Mouse (Mus musculus) limb, embryonic 13.5 days (tissue): ENCODE measurements at regions not wholly inside any gene's neighbourhood (a gene's known extent, or its start where the extent isn't known, plus 50 kb on each side); places are given as distances from the start of the nearest gene placed in this dataset.

Source experiments
- ATAC-seq: fragments of 200-750 bp; cut with Nextera tagmentation; 2 replicates; pipeline ENCODE4 v1.8.0; 2017; ENCODE audit warnings: low read depth, moderate number of reproducible peaks, moderate TSS enrichment; ENCODE audit not compliant: low FRiP score
- H3K27ac ChIP-seq: fragments of 300-500 bp; sonication (generic); 2 replicates; pipeline ENCODE4 v1.5.1; 2015; ENCODE audit warnings: inconsistent platforms, mild to moderate bottlenecking, moderate library complexity
- H3K27me3 ChIP-seq: fragments of 300-500 bp; sonication (generic); 2 replicates; pipeline ENCODE4 v1.6.1; 2015; ENCODE audit warnings: mild to moderate bottlenecking, inconsistent platforms
- H3K36me3 ChIP-seq: fragments of 300-500 bp; sonication (generic); 2 replicates; pipeline ENCODE4 v1.6.1; 2015; ENCODE audit warnings: inconsistent platforms, mild to moderate bottlenecking, moderate library complexity
- H3K4me1 ChIP-seq: fragments of 300-500 bp; sonication (generic); 2 replicates; pipeline ENCODE4 v1.6.1; 2015; ENCODE audit warnings: inconsistent platforms
- H3K4me2 ChIP-seq: fragments of 300-500 bp; sonication (generic); replicated peaks from 2 replicates; pipeline ENCODE4 v1.6.1; 2015; ENCODE audit warnings: inconsistent platforms, mild to moderate bottlenecking, moderate library complexity
- H3K4me3 ChIP-seq: fragments of 300-500 bp; sonication (generic); 2 replicates; pipeline ENCODE4 v1.5.1; 2015; ENCODE audit warnings: moderate library complexity, mild to moderate bottlenecking, inconsistent platforms
- H3K9ac ChIP-seq: fragments of 300-500 bp; sonication (generic); 2 replicates; pipeline ENCODE4 v1.6.1; 2015; ENCODE audit warnings: mild to moderate bottlenecking, inconsistent platforms
- H3K9me3 ChIP-seq: fragments of 300-500 bp; sonication (generic); 2 replicates; pipeline ENCODE4 v1.6.1; 2016; ENCODE audit warnings: inconsistent platforms
- WGBS: fragments of 180-500 bp; shearing (Covaris S2); methylation state at CpG from one replicate; pipeline ENCODE4 v1.1.7; 2015; 5-methylcytosine and 5-hydroxymethylcytosine counted together

- ATAC-seq = no peak
- no peaks in the 10 kb centered on the region for H3K36me3 ChIP-seq
- no peak overlapping the region for H3K9ac ChIP-seq
- no peak overlapping the region for H3K4me3 ChIP-seq
- WGBS = 73% methylated on average over 8 of the region's 8 CpGs
- H3K27ac ChIP-seq = no peak overlapping the region
- H3K4me1 ChIP-seq = no peaks in the 10 kb centered on the region
- no peaks in the 10 kb centered on the region for H3K27me3 ChIP-seq
- no peak overlapping the region for H3K4me2 ChIP-seq
- H3K9me3 ChIP-seq = no peaks in the 10 kb centered on the region
These were observed 218.0 kb downstream of the Nuf2 start for GRCm38 (mm10) chr1:169313241-169313640.

GRCm38 (mm10) chr1:169283440-169283839 is 247.8 kb downstream of the Nuf2 start:
- ATAC-seq = no peak
- Histone ChIP-seq H3K9ac (no peak overlapping the region), H3K27me3 (no peaks in the 10 kb centered on the region), H3K36me3 (no peaks in the 10 kb centered on the region), H3K9me3 (no peaks in the 10 kb centered on the region), H3K4me2 (no peak overlapping the region), H3K4me3 (no peak overlapping the region), H3K4me1 (no peaks in the 10 kb centered on the region), H3K27ac (no peak overlapping the region)
- 88% methylated on average over 5 of the region's 5 CpGs for WGBS

GRCm38 (mm10) chr1:169270750-169271149 is 260.5 kb downstream of the Nuf2 start:
- H3K4me2 ChIP-seq = no peak overlapping the region
- WGBS = 42% methylated on average over 4 of the region's 4 CpGs

GRCm38 (mm10) chr1:169263984-169264660 is 267.1 kb downstream of the Nuf2 start:
- 42% methylated on average over 5 of the region's 5 CpGs for WGBS

More at GRCm38 (mm10) chr1:169270750-169271149, 260.5 kb downstream of the Nuf2 start:
- Histone ChIP-seq H3K4me1 (no peaks in the 10 kb centered on the region), H3K4me3 (no peak overlapping the region), H3K27ac (no peak overlapping the region), H3K9me3 (no peaks in the 10 kb centered on the region), H3K36me3 (no peaks in the 10 kb centered on the region), H3K9ac (no peak overlapping the region), H3K27me3 (0 out of 2 replicates have a peak, but pooled peaks cover 13% of the 10 kb centered on the region)
- no peak for ATAC-seq

GRCm38 (mm10) chr1:169254250-169254937 is 276.9 kb downstream of the Nuf2 start:
- H3K27me3 ChIP-seq = 0 out of 2 replicates have a peak, but pooled peaks cover 9% of the 10 kb centered on the region
- H3K4me1 ChIP-seq = peaks cover 6% of the 10 kb centered on the region; the same call in 1 of the 2 replicates
- H3K4me3 ChIP-seq = no peak overlapping the region
- no peak overlapping the region for H3K9ac ChIP-seq
- H3K4me2 ChIP-seq = no peak overlapping the region
- H3K27ac ChIP-seq = no peak overlapping the region
- H3K9me3 ChIP-seq = no peaks in the 10 kb centered on the region
- no peak for ATAC-seq
- 33% methylated on average over 7 of the region's 7 CpGs for WGBS
- no peaks in the 10 kb centered on the region for H3K36me3 ChIP-seq

More at GRCm38 (mm10) chr1:169263984-169264660, 267.1 kb downstream of the Nuf2 start:
- H3K27ac ChIP-seq = no peak overlapping the region
- 0 out of 2 replicates have a peak, but pooled peaks cover 4% of the 10 kb centered on the region for H3K27me3 ChIP-seq
- no peaks in the 10 kb centered on the region for H3K36me3 ChIP-seq
- H3K4me1 ChIP-seq = peaks cover 10% of the 10 kb centered on the region; the same call in 1 of the 2 replicates
- no peak overlapping the region for H3K9ac ChIP-seq
- no peak for ATAC-seq
- H3K4me3 ChIP-seq = no peak overlapping the region
- H3K4me2 ChIP-seq = no peak overlapping the region
- no peaks in the 10 kb centered on the region for H3K9me3 ChIP-seq

- H3K27ac ChIP-seq = no peak overlapping the region
- WGBS = 41% methylated on average over 2 of the region's 2 CpGs
- H3K4me2 ChIP-seq = no peak overlapping the region
- no peak for ATAC-seq
- 0 out of 2 replicates have a peak, but pooled peaks cover 5% of the 10 kb centered on the region for H3K27me3 ChIP-seq
- H3K4me1 ChIP-seq = peaks cover 6% of the 10 kb centered on the region; the same call in 1 of the 2 replicates
- no peak overlapping the region for H3K9ac ChIP-seq
- no peaks in the 10 kb centered on the region for H3K9me3 ChIP-seq
- no peak overlapping the region for H3K4me3 ChIP-seq
- no peaks in the 10 kb centered on the region for H3K36me3 ChIP-seq
These were observed 279.1 kb downstream of the Nuf2 start for GRCm38 (mm10) chr1:169252189-169252588.

- no peaks in the 10 kb centered on the region for H3K9me3 ChIP-seq
- H3K27ac ChIP-seq = no peak overlapping the region
- H3K4me2 ChIP-seq = no peak overlapping the region
- no peaks in the 10 kb centered on the region for H3K36me3 ChIP-seq
- no peak for ATAC-seq
- WGBS = 90% methylated on average over 7 of the region's 7 CpGs
- no peaks in the 10 kb centered on the region for H3K27me3 ChIP-seq
- no peak overlapping the region for H3K4me3 ChIP-seq
- no peak overlapping the region for H3K9ac ChIP-seq
- H3K4me1 ChIP-seq = no peaks in the 10 kb centered on the region
These were observed 282.2 kb downstream of the Nuf2 start for GRCm38 (mm10) chr1:169249021-169249420.

- Histone ChIP-seq H3K27ac (no peak overlapping the region), H3K9ac (no peak overlapping the region), H3K4me1 (peaks cover 36% of the 10 kb centered on the region), H3K36me3 (no peaks in the 10 kb centered on the region), H3K4me2 (no peak overlapping the region), H3K9me3 (no peaks in the 10 kb centered on the region), H3K4me3 (no peak overlapping the region), H3K27me3 (no peaks in the 10 kb centered on the region)
- ATAC-seq = peak; percentile 73; the same call in 1 of the 2 replicates
- WGBS = 18% methylated on average over 2 of the region's 2 CpGs
These were observed 290.9 kb downstream of the Nuf2 start for GRCm38 (mm10) chr1:169240377-169240776.

GRCm38 (mm10) chr1:169238671-169239090 is 292.6 kb downstream of the Nuf2 start:
- WGBS = 1% methylated on average over 16 of the region's 16 CpGs
- Histone ChIP-seq H3K4me1 (peaks cover 36% of the 10 kb centered on the region), H3K27me3 (no peaks in the 10 kb centered on the region), H3K36me3 (no peaks in the 10 kb centered on the region), H3K9me3 (no peaks in the 10 kb centered on the region), H3K4me3 (peak overlapping the region; percentile 18; the same call in 1 of the 2 replicates), H3K4me2 (peak overlapping the region; percentile 58), H3K27ac (no peak overlapping the region; the same call in 1 of the 2 replicates), H3K9ac (no peak overlapping the region; the same call in 1 of the 2 replicates)
- peak; percentile 71; the same call in 1 of the 2 replicates for ATAC-seq

GRCm38 (mm10) chr1:169235276-169235681 is 296.0 kb downstream of the Nuf2 start:
- H3K4me1 ChIP-seq = peaks cover 28% of the 10 kb centered on the region
- H3K4me3 ChIP-seq = no peak overlapping the region
- H3K27me3 ChIP-seq = no peaks in the 10 kb centered on the region
- ATAC-seq = no peak
- no peak overlapping the region for H3K27ac ChIP-seq
- no peak overlapping the region for H3K4me2 ChIP-seq
- H3K9me3 ChIP-seq = no peaks in the 10 kb centered on the region
- no peak overlapping the region for H3K9ac ChIP-seq
- H3K36me3 ChIP-seq = no peaks in the 10 kb centered on the region
- 15% methylated on average over 2 of the region's 2 CpGs for WGBS

- Histone ChIP-seq H3K4me1 (peaks cover 9% of the 10 kb centered on the region), H3K27me3 (no peaks in the 10 kb centered on the region), H3K36me3 (no peaks in the 10 kb centered on the region), H3K4me2 (no peak overlapping the region), H3K9ac (no peak overlapping the region), H3K27ac (no peak overlapping the region), H3K9me3 (no peaks in the 10 kb centered on the region), H3K4me3 (no peak overlapping the region)
- WGBS = 85% methylated on average over 3 of the region's 3 CpGs
- ATAC-seq = no peak
These were observed 297.9 kb downstream of the Nuf2 start for GRCm38 (mm10) chr1:169233368-169233767.

GRCm38 (mm10) chr1:169230097-169230496 is 301.2 kb downstream of the Nuf2 start:
- H3K9ac ChIP-seq = no peak overlapping the region
- no peak overlapping the region for H3K4me3 ChIP-seq
- H3K4me1 ChIP-seq = no peaks in the 10 kb centered on the region
- H3K9me3 ChIP-seq = no peaks in the 10 kb centered on the region
- no peak for ATAC-seq
- 43% methylated on average over 4 of the region's 4 CpGs for WGBS
- no peaks in the 10 kb centered on the region for H3K27me3 ChIP-seq
- no peak overlapping the region for H3K4me2 ChIP-seq
- H3K27ac ChIP-seq = no peak overlapping the region
- H3K36me3 ChIP-seq = no peaks in the 10 kb centered on the region
